Mouse (Mus musculus) E14TG2a.4 (cell line): ENCODE results near the gene Btg3.

ENCODE experiments used
- CTCF ChIP-seq: conservative IDR thresholded peaks from 2 replicates; pipeline ENCODE4 v1.5.1; 2014; ENCODE audit warnings: low read length
- NANOG ChIP-seq: IDR thresholded peaks from 2 replicates; pipeline ENCODE4 v1.6.1; 2014; ENCODE audit warnings: borderline replicate concordance, low read length, mixed read lengths

- no peak for TF ChIP-seq CTCF
- no peak for TF ChIP-seq NANOG
Measured at GRCm38 (mm10) chr16:78309258-78309657, 67.7 kb downstream of the Btg3 start.
